Mouse (Mus musculus): Measurements from ENCODE around the gene Iffo2. TPM values are rescaled to one million over a fixed set of nuclear protein-coding genes. Genes with fewer than 3 reads are reported as not detected.

Gene Iffo2
- polyA plus RNA-seq, 1 experiment from 2014 or later, result 1.2 TPM

DNA sequence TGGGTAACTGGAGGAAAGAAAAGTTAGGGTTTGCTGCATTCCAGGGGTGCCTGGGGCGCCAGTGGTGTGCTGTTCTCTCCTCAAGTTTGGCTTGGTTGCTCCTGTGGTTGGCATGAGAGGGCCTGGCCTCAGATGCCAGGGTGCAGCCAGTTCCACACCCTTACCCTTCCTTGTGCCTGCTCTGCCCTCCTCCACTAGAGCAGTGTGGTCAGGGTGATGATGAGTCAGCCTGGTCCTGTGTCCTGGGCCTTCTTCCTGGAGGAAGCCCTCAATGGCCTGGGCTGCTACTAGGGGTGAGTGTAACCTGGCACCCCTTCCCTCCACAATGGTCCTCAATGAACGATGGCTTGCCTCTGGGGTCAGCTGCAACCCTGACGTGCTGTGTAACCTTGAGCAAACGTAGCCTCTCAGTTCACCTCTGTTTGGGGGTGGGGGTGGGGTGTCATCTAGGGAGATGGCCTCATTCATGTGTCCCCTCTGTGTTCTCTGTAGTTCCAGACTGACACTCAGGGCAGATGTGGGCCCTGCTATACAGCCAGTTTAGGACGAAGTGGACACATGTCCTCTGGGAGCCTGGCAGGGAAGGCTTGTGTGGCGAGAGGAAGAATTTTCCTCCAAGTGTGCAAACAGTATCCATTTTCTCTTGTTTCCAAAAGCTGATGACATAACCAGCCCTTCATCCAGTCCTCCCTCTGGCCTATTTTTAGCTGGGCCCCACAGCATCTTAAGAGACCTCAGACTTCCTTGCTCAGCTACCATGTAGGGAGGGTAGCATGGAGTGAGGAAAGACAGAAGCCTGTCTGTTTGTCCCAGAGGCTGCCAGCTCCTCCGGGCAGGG lies 71.4 kb downstream of the Iffo2 start:
- TF ChIP-seq EP300 (IDR thresholded peaks at IDR 0.05; ENCODE audit: low read depth) (no peak), CTCF (IDR thresholded peaks at IDR 0.05; ENCODE audit: low read depth) (no peak)
- ATAC-seq (no peak), DNase-seq (no peak)
- no peak overlapping the region for H3K4me2 ChIP-seq (ENCODE audit: low read depth, low read length)
- peaks cover 7% of the 10 kb centered on the region; the same call in 1 of the 2 replicates for H3K36me3 ChIP-seq (replicated peaks; ENCODE audit: insufficient read depth, low read length)
- peak overlapping the region; percentile 29 for H3K27ac ChIP-seq (ENCODE audit: low read depth)
- no peaks in the 10 kb centered on the region for H3K9me3 ChIP-seq (ENCODE audit: low read length)
- peaks cover 40% of the 10 kb centered on the region for H3K4me1 ChIP-seq (ENCODE audit: insufficient read depth)
- 50% methylated on average over 7 of the region's 7 CpGs for WGBS (ENCODE audit: insufficient replicate concordance)
- no peak overlapping the region; the same call in 1 of the 2 replicates for H3K9ac ChIP-seq (replicated peaks)
- no peaks in the 10 kb centered on the region for H3K27me3 ChIP-seq (ENCODE audit: insufficient read depth, low read length)
- no peak overlapping the region for H3K4me3 ChIP-seq (ENCODE audit: low read depth, low read length)

DNA sequence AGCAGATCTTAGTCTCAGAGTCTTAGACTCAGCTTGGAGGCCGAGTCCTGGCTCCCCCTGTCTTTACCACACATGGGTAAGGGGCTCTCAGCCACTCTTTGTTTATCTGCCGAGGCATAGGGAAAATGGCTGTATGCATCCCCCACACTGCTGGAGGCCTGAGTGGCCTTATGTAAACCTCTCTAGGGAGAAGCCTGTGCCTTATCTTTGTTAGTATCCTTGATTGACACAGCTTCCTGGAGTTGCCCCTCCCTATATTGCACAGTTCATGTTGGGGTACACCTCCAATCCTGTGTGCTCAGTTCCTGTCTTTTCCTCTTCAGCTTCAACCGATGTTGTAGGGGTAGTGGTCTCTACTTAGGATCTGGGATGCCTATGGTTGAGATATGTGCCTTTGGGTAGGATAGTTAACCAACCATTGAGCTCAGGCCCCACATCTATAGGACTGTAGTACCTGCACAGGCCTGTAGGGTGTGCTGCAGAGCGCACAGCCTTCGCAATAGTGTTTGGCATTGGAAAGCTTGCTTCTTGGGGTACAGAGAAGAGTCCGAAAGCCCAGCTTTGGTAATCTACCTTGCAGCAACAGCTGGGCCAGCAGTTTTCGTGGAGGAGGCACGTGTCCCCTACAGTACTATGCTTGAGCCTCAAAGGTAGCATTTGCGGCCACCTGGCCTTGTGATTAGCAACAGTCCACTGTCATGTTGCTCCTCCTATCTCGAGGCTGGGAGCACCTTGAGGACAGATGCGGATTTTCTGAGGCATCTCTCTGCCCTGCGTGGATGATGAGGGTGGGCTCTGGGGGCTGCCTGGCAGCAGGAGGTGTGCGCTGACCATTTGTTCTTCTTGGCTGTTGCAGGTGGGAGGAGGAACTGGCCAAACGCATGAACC lies 72.3 kb downstream of the Iffo2 start, which contains the start of gene Gm21969:
Gm21969 (plus strand) TSS at position 830 of the 888 bp plus-strand sequence.
- Histone ChIP-seq H3K27ac (ENCODE audit: low read depth) (peak within 1 kb of the TSS; percentile 29; the same call in 1 of the 2 replicates), H3K4me3 (ENCODE audit: low read depth, low read length) (no peak within 1 kb of the TSS), H3K4me1 (ENCODE audit: insufficient read depth) (peaks cover 35% of the 10 kb centered on the region), H3K9me3 (ENCODE audit: low read length) (no peaks in the 10 kb centered on the region), H3K27me3 (ENCODE audit: insufficient read depth, low read length) (no peaks in the 10 kb centered on the region), H3K4me2 (ENCODE audit: low read depth, low read length) (no peak within 1 kb of the TSS), H3K9ac (replicated peaks) (no peak within 1 kb of the TSS; the same call in 1 of the 2 replicates), H3K36me3 (replicated peaks; ENCODE audit: insufficient read depth, low read length) (peaks cover 11% of the 10 kb centered on the region; the same call in 1 of the 2 replicates)
- DNase-seq, result peak; percentile 77
- 38% methylated on average over 14 of the region's 14 CpGs for WGBS (ENCODE audit: insufficient replicate concordance)
- peak; percentile 40; the same call in 1 of the 2 replicates for ATAC-seq
- peak; percentile 94 for TF ChIP-seq CTCF (IDR thresholded peaks at IDR 0.05; ENCODE audit: low read depth)
- no peak for TF ChIP-seq EP300 (IDR thresholded peaks at IDR 0.05; ENCODE audit: low read depth)

DNA sequence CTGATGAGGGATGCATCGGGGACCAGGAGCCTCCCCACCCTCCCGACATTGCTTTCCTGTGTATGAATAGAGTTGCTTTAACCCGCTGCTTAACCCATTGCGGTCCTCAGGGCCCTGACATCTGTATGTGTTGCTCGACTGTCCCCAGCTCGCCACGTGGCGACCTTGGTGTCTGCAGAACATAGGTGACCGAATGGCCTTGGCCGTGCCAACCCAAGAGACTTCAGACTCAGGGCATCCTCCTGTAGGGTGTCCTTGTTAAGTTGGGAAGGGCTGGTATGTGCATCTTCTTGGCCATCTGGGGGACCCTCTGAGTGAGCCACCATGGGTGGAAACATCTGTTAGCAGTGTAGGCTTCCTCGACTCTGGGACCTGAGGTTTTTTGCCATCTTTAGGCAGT lies 74.9 kb downstream of the Iffo2 start:
- Histone ChIP-seq H3K9me3 (ENCODE audit: low read length) (no peaks in the 10 kb centered on the region), H3K4me1 (ENCODE audit: insufficient read depth) (peaks cover 18% of the 10 kb centered on the region), H3K27me3 (ENCODE audit: insufficient read depth, low read length) (no peaks in the 10 kb centered on the region), H3K9ac (replicated peaks) (no peak overlapping the region), H3K4me2 (ENCODE audit: low read depth, low read length) (no peak overlapping the region), H3K27ac (ENCODE audit: low read depth) (no peak overlapping the region), H3K36me3 (replicated peaks; ENCODE audit: insufficient read depth, low read length) (peaks cover 11% of the 10 kb centered on the region; the same call in 1 of the 2 replicates), H3K4me3 (ENCODE audit: low read depth, low read length) (no peak overlapping the region)
- ATAC-seq, result no peak
- TF ChIP-seq CTCF (IDR thresholded peaks at IDR 0.05; ENCODE audit: low read depth), result no peak
- no peak for TF ChIP-seq EP300 (IDR thresholded peaks at IDR 0.05; ENCODE audit: low read depth)
- DNase-seq, result no peak
- 75% methylated on average over 11 of the region's 11 CpGs for WGBS (ENCODE audit: insufficient replicate concordance)

DNA sequence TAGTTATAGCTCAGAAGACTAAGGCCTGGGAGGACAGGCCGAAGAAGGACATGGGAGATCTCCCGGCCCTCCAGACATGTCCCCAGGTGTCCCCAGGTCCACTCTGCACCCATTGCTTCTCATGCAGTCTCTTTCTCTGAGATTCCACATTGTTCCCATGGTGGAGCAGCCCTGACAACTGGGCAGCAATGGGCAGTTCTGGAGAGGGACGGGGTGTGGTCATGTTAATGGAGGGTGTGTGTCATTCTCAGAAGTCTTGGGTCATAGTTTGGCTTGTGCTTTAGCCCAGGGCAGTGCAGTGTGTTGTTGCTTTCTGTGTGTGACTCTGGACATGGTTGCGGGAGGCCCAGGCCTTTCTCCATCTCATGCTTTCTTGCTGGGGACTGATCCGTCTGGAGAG lies 76.4 kb downstream of the Iffo2 start:
- no peak for ATAC-seq
- H3K4me3 ChIP-seq (ENCODE audit: low read depth, low read length), result no peak overlapping the region
- H3K9me3 ChIP-seq (ENCODE audit: low read length), result no peaks in the 10 kb centered on the region
- no peak for DNase-seq
- H3K36me3 ChIP-seq (replicated peaks; ENCODE audit: insufficient read depth, low read length), result peaks cover 11% of the 10 kb centered on the region; the same call in 1 of the 2 replicates
- no peak overlapping the region for H3K4me2 ChIP-seq (ENCODE audit: low read depth, low read length)
- 82% methylated on average over 5 of the region's 5 CpGs for WGBS (ENCODE audit: insufficient replicate concordance)
- H3K27ac ChIP-seq (ENCODE audit: low read depth), result no peak overlapping the region
- H3K4me1 ChIP-seq (ENCODE audit: insufficient read depth), result peaks cover 13% of the 10 kb centered on the region
- H3K27me3 ChIP-seq (ENCODE audit: insufficient read depth, low read length), result no peaks in the 10 kb centered on the region
- no peak overlapping the region for H3K9ac ChIP-seq (replicated peaks)
- TF ChIP-seq EP300 (IDR thresholded peaks at IDR 0.05; ENCODE audit: low read depth), result no peak
- no peak for TF ChIP-seq CTCF (IDR thresholded peaks at IDR 0.05; ENCODE audit: low read depth)

DNA sequence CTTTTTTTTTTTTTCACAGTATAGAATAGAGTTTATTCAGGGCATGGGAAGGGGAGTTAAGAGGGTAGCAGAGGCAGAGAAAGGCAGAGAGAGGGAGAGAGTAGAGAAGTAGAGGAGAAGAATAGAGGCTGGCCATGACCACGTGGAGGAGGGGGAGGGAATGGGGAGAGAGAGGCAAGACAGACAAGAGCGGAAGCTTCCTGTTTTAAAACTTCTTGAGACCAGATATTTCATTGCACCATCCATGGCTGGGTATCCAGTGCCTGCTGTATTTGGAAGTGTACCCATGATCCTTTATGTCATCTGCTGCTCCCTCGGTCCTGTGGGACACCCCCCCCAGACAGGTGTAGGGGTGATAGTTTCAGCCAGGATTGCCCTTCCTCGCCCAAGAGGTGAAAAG lies 78.6 kb downstream of the Iffo2 start:
- no peak for TF ChIP-seq EP300 (IDR thresholded peaks at IDR 0.05; ENCODE audit: low read depth)
- Histone ChIP-seq H3K27me3 (ENCODE audit: insufficient read depth, low read length) (no peaks in the 10 kb centered on the region), H3K9me3 (ENCODE audit: low read length) (peaks cover 4% of the 10 kb centered on the region; the same call in 1 of the 2 replicates), H3K9ac (replicated peaks) (no peak overlapping the region), H3K27ac (ENCODE audit: low read depth) (no peak overlapping the region), H3K4me3 (ENCODE audit: low read depth, low read length) (no peak overlapping the region), H3K4me2 (ENCODE audit: low read depth, low read length) (no peak overlapping the region), H3K36me3 (replicated peaks; ENCODE audit: insufficient read depth, low read length) (peaks cover 20% of the 10 kb centered on the region), H3K4me1 (ENCODE audit: insufficient read depth) (no peaks in the 10 kb centered on the region)
- DNase-seq (no peak), ATAC-seq (no peak)
- WGBS (ENCODE audit: insufficient replicate concordance), result 46% methylated on average over 4 of the region's 4 CpGs

DNA sequence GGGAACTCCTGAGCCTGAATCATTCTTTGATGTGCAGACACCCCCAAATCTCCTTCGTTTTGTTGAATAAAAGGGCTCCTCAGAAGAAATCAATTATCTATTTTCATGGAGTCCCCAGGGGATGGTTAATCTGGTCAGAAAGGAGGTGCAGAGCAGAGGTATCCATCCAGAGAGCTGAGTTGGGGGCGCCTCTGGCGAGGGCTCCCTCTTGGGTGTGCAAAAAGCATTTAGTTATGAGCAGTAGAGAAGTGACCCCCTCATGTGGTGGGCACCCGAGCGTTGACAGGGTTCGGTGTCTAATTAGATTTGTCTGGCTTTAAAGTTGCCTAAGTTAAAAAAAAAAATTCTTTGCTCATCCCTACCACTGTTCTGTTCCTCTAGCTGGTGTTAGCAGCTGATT lies 80.6 kb downstream of the Iffo2 start:
- Histone ChIP-seq H3K36me3 (replicated peaks; ENCODE audit: insufficient read depth, low read length) (peaks cover 18% of the 10 kb centered on the region), H3K9me3 (ENCODE audit: low read length) (peaks cover 4% of the 10 kb centered on the region; the same call in 1 of the 2 replicates), H3K9ac (replicated peaks) (no peak overlapping the region), H3K4me1 (ENCODE audit: insufficient read depth) (peaks cover 3% of the 10 kb centered on the region; the same call in 1 of the 2 replicates), H3K27ac (ENCODE audit: low read depth) (no peak overlapping the region), H3K4me3 (ENCODE audit: low read depth, low read length) (no peak overlapping the region), H3K4me2 (ENCODE audit: low read depth, low read length) (no peak overlapping the region), H3K27me3 (ENCODE audit: insufficient read depth, low read length) (no peaks in the 10 kb centered on the region)
- 65% methylated on average over 6 of the region's 6 CpGs for WGBS (ENCODE audit: insufficient replicate concordance)
- TF ChIP-seq CTCF (IDR thresholded peaks at IDR 0.05; ENCODE audit: low read depth), result no peak
- no peak for TF ChIP-seq EP300 (IDR thresholded peaks at IDR 0.05; ENCODE audit: low read depth)
- ATAC-seq (no peak), DNase-seq (no peak)
